Mouse (Mus musculus) urinary bladder, postnatal 36 days (tissue): ENCODE data around the gene Cirbp.
A peak's percentile ranks its signal among the peaks of the same experiment; 100 is the strongest.

Experiments used
- DNase-seq, 2 experiments: peaks; one replicate each; pipeline ENCODE4 v3.0.0; 2022; ENCODE audit warnings: low spot score in 2 of 2, mixed read lengths in 1 of 2

The Cirbp gene

GRCm38 (mm10) chr10:80177441-80178279 is 11.9 kb downstream of the Cirbp start:
- no peak for DNase-seq

DNA sequence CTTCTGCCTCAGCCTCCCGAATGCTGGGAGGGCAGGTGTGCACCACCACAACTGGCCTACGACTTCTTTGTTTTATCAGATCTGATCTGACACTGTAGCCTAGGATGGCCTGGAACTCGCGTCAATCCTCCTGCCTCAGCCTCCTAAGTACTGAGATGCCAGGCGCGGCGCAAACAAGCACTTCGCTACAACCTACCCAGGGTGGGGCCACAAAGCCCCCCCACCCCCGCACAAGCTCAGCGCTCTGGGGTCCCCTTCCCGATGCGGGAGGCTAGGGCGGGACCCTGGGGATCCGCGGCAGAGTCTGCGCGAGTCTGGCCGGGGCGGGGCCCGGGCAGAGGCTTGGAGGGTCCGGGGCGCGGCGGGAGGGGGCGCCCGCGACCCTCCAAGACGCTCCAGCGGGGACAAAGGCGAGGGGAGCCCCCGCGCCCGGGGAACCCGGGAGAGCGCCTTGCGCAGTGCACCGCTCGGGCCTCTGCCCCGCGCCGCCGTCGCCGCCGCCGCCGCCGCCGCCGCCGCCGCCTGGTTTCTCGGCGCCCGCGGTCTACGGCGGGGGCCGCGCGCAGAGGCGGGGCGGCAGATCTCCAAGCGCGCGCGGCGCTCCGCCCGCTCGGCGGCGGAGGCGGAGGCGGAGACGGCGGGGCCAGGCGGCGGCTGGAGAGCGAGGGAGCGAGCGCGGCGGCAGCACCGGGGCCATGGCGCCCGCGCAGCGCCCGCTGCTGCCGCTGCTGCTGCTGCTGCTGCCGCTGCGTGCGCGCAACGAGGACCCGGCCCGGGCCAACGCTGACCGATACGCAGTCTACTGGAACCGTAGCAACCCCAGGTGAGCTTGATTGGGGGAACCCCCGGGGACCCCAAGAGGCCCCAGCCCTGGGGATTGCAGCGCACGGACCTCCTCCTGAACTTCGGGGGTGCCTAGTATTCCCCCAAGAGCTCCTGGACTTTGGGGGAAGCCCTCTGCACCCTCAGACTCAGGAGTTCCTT is 13.6 kb downstream of the Cirbp start, which contains the start of gene Efna2:
Gene Efna2, plus strand, starts transcription at position 415 of the 984 bp plus-strand sequence.
- no peak for DNase-seq

DNA sequence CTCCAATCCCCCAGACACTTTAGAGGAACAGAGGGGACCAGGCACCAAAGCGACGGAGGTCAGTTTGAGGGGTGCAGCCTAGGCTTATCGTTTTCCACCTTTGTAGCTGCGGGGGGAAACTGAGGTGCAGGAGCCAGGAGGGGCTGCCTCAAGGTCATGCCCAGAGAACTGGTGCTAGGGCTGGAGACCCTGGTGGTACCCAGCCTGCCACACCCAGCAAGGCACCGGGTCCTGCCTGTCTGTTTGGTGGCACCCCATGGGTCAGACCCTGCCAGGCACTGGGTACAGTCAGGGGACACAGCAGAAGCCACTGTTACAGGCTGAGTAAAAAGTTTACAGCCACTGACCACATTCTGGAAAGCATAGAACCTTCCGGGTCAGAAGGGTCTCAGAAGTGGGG is 14.5 kb downstream of the Cirbp start:
- no peak for DNase-seq

GRCm38 (mm10) chr10:80180823-80181222 is 15.0 kb downstream of the Cirbp start:
- no peak for DNase-seq

- DNase-seq = no peak
Measured at GRCm38 (mm10) chr10:80182547-80182946, 16.8 kb downstream of the Cirbp start.

DNA sequence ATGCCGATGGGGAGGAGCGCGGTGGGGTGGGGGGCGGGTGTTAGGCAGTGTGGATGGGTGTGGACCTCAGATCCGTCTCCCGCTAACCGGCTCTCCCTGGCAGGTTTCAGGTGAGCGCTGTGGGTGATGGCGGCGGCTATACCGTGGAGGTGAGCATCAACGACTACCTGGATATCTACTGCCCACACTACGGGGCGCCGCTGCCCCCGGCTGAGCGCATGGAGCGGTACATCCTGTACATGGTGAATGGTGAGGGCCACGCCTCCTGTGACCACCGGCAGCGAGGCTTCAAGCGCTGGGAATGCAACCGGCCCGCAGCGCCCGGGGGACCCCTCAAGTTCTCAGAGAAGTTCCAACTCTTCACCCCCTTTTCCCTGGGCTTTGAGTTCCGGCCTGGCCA is 20.9 kb downstream of the Cirbp start:
- no peak for DNase-seq

GRCm38 (mm10) chr10:80187739-80188138 is 22.0 kb downstream of the Cirbp start:
- no peak for DNase-seq

GRCm38 (mm10) chr10:80188453-80189024 is 22.8 kb downstream of the Cirbp start:
- DNase-seq = no peak

- DNase-seq = no peak
Measured at GRCm38 (mm10) chr10:80189999-80190398, 24.2 kb downstream of the Cirbp start.

DNA sequence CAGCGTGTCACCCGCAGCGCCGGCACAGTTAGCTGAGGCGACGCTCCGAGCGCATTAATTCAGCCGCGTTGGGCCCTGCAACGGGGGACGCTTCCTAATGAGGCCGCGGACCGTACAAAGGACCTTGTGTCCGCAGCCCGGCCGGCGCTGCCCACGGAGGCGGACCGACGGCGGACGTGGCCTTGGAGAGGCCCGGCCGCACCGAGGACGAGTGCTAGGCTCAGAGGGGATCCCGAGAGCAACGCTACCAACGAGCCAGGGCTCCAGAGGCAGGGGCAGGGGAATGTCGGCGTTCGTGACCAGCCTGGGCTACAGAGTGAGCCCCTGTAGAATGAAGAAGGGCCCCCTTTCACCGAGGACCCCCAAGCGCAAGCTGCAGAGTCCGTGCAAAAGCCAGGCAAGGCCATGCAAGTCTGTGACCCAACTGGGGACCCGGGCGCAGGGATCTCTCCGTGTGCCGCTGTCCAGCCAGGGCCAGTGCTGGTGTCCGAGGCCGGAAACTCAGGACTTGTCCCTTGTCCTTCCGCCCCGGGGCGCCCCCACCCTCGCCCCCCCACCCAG is 24.8 kb downstream of the Cirbp start:
- DNase-seq = no peak

DNA sequence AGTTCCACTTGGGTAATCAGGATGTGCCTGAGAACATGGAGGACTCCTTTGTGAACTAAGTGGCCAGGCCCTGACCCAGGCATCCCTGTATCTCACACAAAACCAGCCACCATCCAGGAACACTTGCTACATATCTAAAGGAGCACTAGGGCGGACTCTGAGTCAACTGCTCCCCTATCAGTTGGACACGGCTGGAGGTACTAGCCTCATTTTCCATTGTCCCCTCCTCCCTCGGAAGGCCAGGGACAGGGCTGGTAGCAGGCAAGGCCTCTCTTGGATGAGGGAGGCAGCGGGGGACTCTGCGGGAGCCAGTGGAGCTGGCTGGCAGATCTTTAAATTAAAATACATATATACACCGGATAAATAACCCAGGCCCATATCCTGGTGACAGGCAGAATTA is 28.2 kb downstream of the Cirbp start:
- no peak for DNase-seq

- DNase-seq = no peak
Measured at GRCm38 (mm10) chr10:80194441-80194840, 28.7 kb downstream of the Cirbp start.

DNA sequence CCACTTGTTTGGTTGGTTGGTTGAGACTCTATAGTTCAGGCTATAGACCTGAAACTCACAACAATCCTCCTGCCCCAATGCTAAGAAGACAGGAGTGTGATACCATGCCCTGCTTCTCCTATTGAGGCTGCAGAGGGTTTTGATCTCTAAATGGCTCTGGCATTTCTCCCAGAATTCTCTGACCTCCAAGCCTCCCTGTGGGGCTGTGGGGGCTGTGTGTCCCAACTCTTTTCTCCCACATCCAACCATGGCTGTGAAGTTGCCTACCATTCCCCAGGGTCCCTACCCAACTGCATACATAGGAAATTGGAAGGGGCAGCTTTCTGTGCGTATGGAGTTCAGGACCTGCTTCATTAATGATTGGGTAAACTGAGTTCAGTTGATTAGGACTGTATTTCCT is 30.4 kb downstream of the Cirbp start:
- no peak for DNase-seq

DNA sequence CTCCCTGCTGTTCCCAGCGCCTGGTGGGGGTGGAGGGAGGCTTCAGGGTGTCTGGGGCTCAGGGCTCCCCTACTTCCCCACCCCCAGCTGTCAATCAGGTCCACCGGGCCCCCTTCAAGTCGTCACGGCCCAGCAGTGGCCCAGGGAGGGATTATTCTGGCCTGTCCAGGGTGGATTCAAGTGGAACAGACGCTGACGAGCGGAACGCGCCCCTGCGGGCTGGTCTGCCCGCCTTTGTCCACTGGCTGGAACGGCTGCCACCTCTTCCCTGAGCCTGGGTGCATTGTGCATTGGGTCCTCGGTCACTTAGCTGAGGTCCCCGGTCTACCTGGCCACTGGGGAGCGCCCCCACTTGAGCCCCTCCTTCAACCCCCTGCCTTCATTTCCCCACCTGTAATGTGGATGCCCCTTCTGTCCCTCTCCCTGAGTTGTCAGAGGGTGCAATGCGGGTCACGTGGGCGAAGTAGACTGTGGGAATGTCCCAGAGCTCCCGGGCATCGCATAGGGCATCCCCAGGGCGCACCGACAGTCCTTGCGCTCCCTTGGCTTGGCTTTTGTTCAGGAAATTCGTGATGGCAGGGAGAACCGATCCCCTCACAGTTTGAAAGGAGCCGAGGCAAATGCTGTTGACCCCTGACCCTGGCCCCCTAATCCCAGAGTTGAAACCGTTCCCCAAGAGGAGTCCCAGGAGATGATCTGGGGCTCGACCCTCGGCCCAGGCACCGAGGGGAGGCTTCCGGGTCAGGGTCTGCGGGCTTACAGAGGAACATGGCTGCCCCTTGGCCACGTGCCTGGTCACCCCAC is 31.2 kb downstream of the Cirbp start:
- no peak for DNase-seq

DNA sequence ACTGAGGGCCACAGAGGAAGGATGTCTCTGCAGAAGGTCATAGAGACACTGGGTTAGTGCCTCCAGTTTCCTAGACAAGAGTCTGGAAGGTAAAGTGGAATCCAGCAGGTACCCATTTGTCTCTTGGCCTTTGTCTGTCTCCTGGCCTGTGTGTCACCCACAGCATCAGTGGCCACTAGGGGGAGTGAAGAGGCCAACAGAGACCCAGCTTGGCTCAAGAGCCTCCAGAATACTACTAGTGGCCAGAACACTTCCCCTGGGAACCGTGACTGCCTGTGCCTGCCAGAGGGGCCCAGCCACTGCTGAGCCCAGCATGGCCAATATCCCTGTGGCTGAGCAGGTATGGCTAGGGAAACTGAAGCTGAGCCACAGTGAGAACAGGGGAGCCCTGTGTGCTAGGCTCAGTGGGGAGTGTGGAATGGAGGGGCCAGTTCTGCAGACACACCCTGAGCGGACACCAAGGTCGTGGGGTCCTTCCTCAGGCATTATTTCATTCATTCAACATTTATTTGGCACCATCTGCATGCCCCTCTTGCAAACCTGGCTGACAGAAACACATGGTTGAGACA is 33.7 kb downstream of the Cirbp start:
- DNase-seq = peak; percentile 69 to 81

DNA sequence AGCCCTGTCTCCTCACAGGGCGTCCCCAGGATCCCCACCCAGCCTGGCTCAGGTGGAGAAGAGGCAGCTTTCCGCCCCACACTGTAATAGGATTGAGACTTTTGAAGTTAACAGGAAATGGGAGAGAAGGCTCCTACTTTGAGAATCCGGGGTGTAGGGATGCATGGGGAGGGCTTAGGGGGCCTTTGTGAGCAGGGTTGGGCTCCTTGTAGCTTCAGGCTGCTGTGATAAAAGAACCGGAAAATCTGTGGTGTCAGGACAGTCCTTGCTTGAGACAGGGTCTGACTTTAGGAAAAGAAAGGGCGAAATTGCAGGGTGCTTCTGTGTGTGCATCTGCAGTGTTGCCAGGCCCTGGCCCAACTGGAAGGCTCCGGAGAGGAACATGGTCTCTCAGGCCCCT is 34.7 kb downstream of the Cirbp start:
- no peak for DNase-seq

GRCm38 (mm10) chr10:80204055-80204454 is 38.3 kb downstream of the Cirbp start:
- DNase-seq = no peak

DNA sequence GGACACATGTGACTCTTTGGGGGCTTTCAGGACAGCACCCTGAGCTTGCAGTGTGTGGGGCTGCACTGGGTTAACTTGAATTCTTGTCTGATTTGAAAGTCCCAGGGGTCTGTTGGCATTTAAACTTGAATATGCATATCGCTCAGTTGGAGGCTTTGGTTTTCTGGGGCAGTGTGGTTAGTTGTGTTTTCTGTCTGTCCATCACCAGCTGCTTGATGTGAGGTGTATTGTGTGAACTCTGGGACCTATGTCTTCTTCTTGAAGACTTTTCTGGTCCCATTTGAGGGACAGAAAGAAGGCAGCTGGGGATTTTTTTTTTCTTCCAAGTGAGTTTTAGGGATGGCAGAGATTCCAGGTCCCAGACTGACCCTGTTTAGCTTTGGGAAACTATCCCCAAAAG is 41.4 kb downstream of the Cirbp start:
- DNase-seq = no peak

GRCm38 (mm10) chr10:80207676-80208075 is 41.9 kb downstream of the Cirbp start:
- no peak for DNase-seq

DNA sequence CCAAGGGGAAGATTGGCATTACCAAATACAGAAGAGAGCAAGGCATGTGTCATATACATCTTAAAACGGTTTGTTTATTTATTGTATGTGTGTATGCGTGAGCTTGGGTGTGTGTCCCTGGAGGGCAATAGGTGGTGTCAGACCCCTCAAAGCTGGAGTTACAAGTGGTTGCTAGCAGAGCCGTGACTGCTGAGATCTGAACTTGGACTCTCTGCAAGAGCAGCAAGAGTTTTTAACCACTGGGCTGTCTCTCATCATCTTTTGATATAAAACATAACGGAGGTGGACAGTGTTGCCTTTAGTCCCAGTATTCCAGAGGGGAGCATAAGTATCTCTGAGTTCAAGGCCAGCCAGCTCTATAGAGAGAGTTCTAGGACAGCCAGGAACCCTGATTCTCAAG is 42.5 kb downstream of the Cirbp start:
- DNase-seq = no peak
